Mouse (Mus musculus) 3T3-L1 (cell line): ENCODE results near the gene Drg2.

Experiments
- DNase-seq: peaks from one replicate; pipeline ENCODE4 v3.0.0-alpha.2; 2015; ENCODE audit warnings: low read depth, low spot score

Drg2 gene

GRCm38 (mm10) chr11:60469039-60469438 is 14.6 kb downstream of the Drg2 start, which contains the start of gene Myo15:
Myo15 (plus strand) TSS chr11:60469339.
- no peak for DNase-seq

GRCm38 (mm10) chr11:60470743-60471142 is 16.4 kb downstream of the Drg2 start:
- DNase-seq, result no peak

- no peak for DNase-seq
Observed at GRCm38 (mm10) chr11:60474534-60474933, 20.1 kb downstream of the Drg2 start.

GRCm38 (mm10) chr11:60475668-60476362 is 21.4 kb downstream of the Drg2 start:
- DNase-seq, result no peak

- DNase-seq, result no peak
Observed at GRCm38 (mm10) chr11:60478121-60478520, 23.7 kb downstream of the Drg2 start.

- no peak for DNase-seq
Observed at GRCm38 (mm10) chr11:60486267-60486666, 31.9 kb downstream of the Drg2 start.

GRCm38 (mm10) chr11:60492726-60493125 is 38.3 kb downstream of the Drg2 start:
- DNase-seq, result no peak

GRCm38 (mm10) chr11:60495692-60496091 is 41.3 kb downstream of the Drg2 start:
- DNase-seq, result peak; percentile 35

GRCm38 (mm10) chr11:60507281-60507680 is 52.9 kb downstream of the Drg2 start:
- no peak for DNase-seq

GRCm38 (mm10) chr11:60508950-60509349 is 54.6 kb downstream of the Drg2 start:
- no peak for DNase-seq

GRCm38 (mm10) chr11:60509500-60509899 is 55.1 kb downstream of the Drg2 start:
- no peak for DNase-seq

- DNase-seq, result no peak
Observed at GRCm38 (mm10) chr11:60511893-60512292, 57.5 kb downstream of the Drg2 start.

- DNase-seq, result peak; percentile 9
Observed at GRCm38 (mm10) chr11:60512520-60512919, 58.1 kb downstream of the Drg2 start.

GRCm38 (mm10) chr11:60514941-60515340 is 60.5 kb downstream of the Drg2 start:
- DNase-seq, result peak; percentile 87

GRCm38 (mm10) chr11:60518305-60518704 is 63.9 kb downstream of the Drg2 start:
- peak; percentile 27 for DNase-seq
